Mouse (Mus musculus): ENCODE data around the gene Bpifb6. TPM values are rescaled to one million over a fixed set of nuclear protein-coding genes. Genes with fewer than 3 reads are reported as not detected.
A peak's percentile ranks its signal among the peaks of the same experiment; 100 is the strongest.

The Bpifb6 gene
- total and polyA plus RNA-seq, 2 experiments from 2014 or later: 0.14 TPM; not detected in 1

DNA sequence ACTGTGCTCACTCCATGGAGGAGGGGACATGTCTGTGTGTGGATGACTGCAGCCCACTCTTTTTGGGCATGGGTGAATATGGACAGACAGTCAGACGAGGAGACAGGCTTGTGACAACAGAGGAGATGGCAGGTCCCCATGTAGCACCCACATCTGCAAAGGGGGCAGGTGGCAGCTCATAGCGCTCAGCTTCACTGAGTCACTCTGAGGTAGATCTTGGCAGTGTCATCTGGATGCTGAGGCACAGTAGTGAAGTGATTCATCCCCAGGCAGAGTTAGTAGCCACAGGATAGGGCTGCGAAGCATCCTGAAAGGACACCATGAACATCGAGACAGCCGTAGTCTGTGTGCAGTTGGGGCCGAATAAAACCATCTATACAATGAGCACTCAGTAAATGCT, 21.1 kb downstream of the Bpifb6 start:
- Histone ChIP-seq H3K27ac (no peak overlapping the region), H3K9me3 (ENCODE audit: low read length) (no peaks in the 10 kb centered on the region), H3K4me2 (ENCODE audit: low read depth, low read length) (no peak overlapping the region), H3K4me1 (ENCODE audit: insufficient read depth, low read length) (no peaks in the 10 kb centered on the region), H3K27me3 (ENCODE audit: insufficient read depth, low read length) (no peaks in the 10 kb centered on the region), H3K4me3 (ENCODE audit: low read length) (no peak overlapping the region), H3K36me3 (ENCODE audit: insufficient read depth, low read length) (no peaks in the 10 kb centered on the region), H3K9ac (replicated peaks; ENCODE audit: low read length) (no peak overlapping the region)
- WGBS: 81% methylated on average over 6 of the region's 6 CpGs
- TF ChIP-seq CTCF (IDR thresholded peaks at IDR 0.05; ENCODE audit: low read depth): no peak
- DNase-seq (ENCODE audit: low spot score) (no peak), ATAC-seq (no peak)

DNA sequence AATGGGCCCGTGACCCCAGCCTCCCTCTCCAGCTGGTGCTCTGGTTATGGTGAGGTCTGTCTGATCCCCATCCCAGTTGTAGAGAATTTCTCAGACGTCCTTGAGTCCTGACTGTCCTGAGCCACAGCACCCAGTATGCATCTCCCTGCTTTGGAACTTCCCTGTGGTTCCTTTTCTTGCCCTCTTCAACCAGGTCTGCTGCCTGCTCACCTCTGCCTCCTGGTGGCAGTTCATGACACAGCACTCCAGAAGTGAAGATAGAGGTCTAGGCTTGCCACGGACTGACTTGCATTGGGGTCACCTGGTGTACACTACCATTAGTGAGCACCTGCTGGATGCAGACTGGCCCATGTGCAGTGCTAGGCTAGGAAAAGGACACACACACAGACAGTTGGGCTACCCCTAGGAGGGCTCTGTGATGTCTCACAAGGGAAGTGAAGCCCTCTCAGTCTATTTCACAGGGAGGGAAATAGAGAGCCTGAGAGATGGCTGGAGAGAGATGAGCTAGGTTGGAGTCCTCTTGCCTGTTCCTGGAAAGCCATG, 29.8 kb downstream of the Bpifb6 start:
- WGBS: 34% methylated on average over 3 of the region's 3 CpGs
- DNase-seq (ENCODE audit: low spot score) (peak; percentile 60), ATAC-seq (peak; percentile 27; the same call in 1 of the 2 replicates)
- no peak overlapping the region for H3K4me3 ChIP-seq (ENCODE audit: low read length)
- TF ChIP-seq CTCF (IDR thresholded peaks at IDR 0.05; ENCODE audit: low read depth): peak; percentile 97
- no peak overlapping the region for H3K4me2 ChIP-seq (ENCODE audit: low read depth, low read length)
- no peaks in the 10 kb centered on the region for H3K27me3 ChIP-seq (ENCODE audit: insufficient read depth, low read length)
- H3K9ac ChIP-seq (replicated peaks; ENCODE audit: low read length): no peak overlapping the region
- no peaks in the 10 kb centered on the region for H3K9me3 ChIP-seq (ENCODE audit: low read length)
- H3K36me3 ChIP-seq (ENCODE audit: insufficient read depth, low read length): no peaks in the 10 kb centered on the region
- no peaks in the 10 kb centered on the region for H3K4me1 ChIP-seq (ENCODE audit: insufficient read depth, low read length)
- no peak overlapping the region for H3K27ac ChIP-seq

- 53% methylated on average over 6 of the region's 6 CpGs for WGBS
- DNase-seq (ENCODE audit: low spot score): peak; percentile 37
- no peaks in the 10 kb centered on the region for H3K36me3 ChIP-seq (ENCODE audit: insufficient read depth, low read length)
- H3K27ac ChIP-seq: no peak overlapping the region
- no peak for TF ChIP-seq CTCF (IDR thresholded peaks at IDR 0.05; ENCODE audit: low read depth)
- H3K4me2 ChIP-seq (ENCODE audit: low read depth, low read length): no peak overlapping the region
- no peaks in the 10 kb centered on the region for H3K27me3 ChIP-seq (ENCODE audit: insufficient read depth, low read length)
- peak; percentile 42; the same call in 1 of the 2 replicates for ATAC-seq
- H3K4me1 ChIP-seq (ENCODE audit: insufficient read depth, low read length): no peaks in the 10 kb centered on the region
- H3K4me3 ChIP-seq (ENCODE audit: low read length): no peak overlapping the region
- H3K9ac ChIP-seq (replicated peaks; ENCODE audit: low read length): no peak overlapping the region
- H3K9me3 ChIP-seq (ENCODE audit: low read length): no peaks in the 10 kb centered on the region
Observed at GRCm38 (mm10) chr2:153931125-153931524, 30.9 kb downstream of the Bpifb6 start.

- no peak overlapping the region for H3K4me3 ChIP-seq (ENCODE audit: low read length)
- no peaks in the 10 kb centered on the region for H3K27me3 ChIP-seq (ENCODE audit: insufficient read depth, low read length)
- DNase-seq (ENCODE audit: low spot score): peak; percentile 53
- no peaks in the 10 kb centered on the region for H3K9me3 ChIP-seq (ENCODE audit: low read length)
- H3K9ac ChIP-seq (replicated peaks; ENCODE audit: low read length): no peak overlapping the region
- no peak for TF ChIP-seq CTCF (IDR thresholded peaks at IDR 0.05; ENCODE audit: low read depth)
- no peak for ATAC-seq
- H3K4me1 ChIP-seq (ENCODE audit: insufficient read depth, low read length): no peaks in the 10 kb centered on the region
- H3K27ac ChIP-seq: no peak overlapping the region
- WGBS: 20% methylated on average over 6 of the region's 6 CpGs
- no peaks in the 10 kb centered on the region for H3K36me3 ChIP-seq (ENCODE audit: insufficient read depth, low read length)
- H3K4me2 ChIP-seq (ENCODE audit: low read depth, low read length): no peak overlapping the region
Observed at GRCm38 (mm10) chr2:153933311-153933710, 33.1 kb downstream of the Bpifb6 start.

DNA sequence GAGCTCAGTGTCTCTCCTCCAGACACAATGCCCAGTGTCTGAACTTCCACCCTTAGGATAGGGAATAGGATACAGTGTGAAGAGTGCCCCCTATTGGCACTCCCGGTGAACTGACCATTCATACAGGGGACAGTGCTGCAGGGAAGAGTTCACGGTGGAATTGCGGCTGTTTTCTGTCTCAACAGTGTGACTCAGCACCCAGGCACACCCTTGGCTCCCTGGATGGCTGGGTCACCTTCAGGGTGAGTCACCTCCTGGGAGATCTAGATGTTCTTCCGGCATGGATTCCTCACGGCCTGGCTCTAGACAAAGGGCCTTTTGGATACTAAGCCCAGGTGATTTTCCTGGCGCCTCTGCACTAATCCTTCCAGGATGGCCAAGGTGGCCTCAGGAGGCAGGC, 35.2 kb downstream of the Bpifb6 start:
- DNase-seq (ENCODE audit: low spot score) (no peak), ATAC-seq (no peak)
- Histone ChIP-seq H3K9me3 (ENCODE audit: low read length) (no peaks in the 10 kb centered on the region), H3K4me2 (ENCODE audit: low read depth, low read length) (no peak overlapping the region), H3K27ac (no peak overlapping the region), H3K4me1 (ENCODE audit: insufficient read depth, low read length) (no peaks in the 10 kb centered on the region), H3K27me3 (ENCODE audit: insufficient read depth, low read length) (no peaks in the 10 kb centered on the region), H3K36me3 (ENCODE audit: insufficient read depth, low read length) (no peaks in the 10 kb centered on the region), H3K4me3 (ENCODE audit: low read length) (no peak overlapping the region), H3K9ac (replicated peaks; ENCODE audit: low read length) (no peak overlapping the region)
- WGBS: 87% methylated on average over 6 of the region's 6 CpGs
- TF ChIP-seq CTCF (IDR thresholded peaks at IDR 0.05; ENCODE audit: low read depth): peak; percentile 16; the same call in 1 of the 2 replicates

DNA sequence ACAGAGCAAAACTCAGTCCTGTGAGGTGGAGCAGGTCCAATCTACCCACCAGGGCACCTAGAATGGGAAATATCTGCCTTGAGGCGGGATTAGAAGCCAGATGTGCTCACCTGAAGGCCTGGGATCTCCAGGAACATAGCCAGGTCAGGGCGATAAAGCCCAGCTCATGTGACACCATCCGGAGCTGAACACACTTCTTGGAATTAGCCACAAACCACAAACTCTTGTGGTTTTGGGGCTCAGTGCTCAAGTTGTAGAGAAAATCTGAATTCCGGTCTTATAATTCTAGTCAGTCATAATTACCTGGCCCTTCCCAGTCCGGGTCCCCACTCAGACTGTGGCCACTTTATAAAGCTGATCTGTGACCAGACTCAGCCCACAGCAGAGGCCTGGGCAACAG, 37.7 kb downstream of the Bpifb6 start, which contains the start of gene Bpifb4:
Bpifb4 (plus strand) TSS at position 370 of the 400 bp plus-strand sequence.
- H3K36me3 ChIP-seq (ENCODE audit: insufficient read depth, low read length): no peaks in the 10 kb centered on the region
- H3K4me1 ChIP-seq (ENCODE audit: insufficient read depth, low read length): no peaks in the 10 kb centered on the region
- no peak within 1 kb of the TSS for H3K4me2 ChIP-seq (ENCODE audit: low read depth, low read length)
- 85% methylated on average over 5 of the region's 5 CpGs for WGBS
- TF ChIP-seq CTCF (IDR thresholded peaks at IDR 0.05; ENCODE audit: low read depth): no peak
- DNase-seq (ENCODE audit: low spot score) (no peak), ATAC-seq (no peak)
- no peak within 1 kb of the TSS for H3K4me3 ChIP-seq (ENCODE audit: low read length)
- H3K27me3 ChIP-seq (ENCODE audit: insufficient read depth, low read length): no peaks in the 10 kb centered on the region
- no peak within 1 kb of the TSS for H3K27ac ChIP-seq
- no peak within 1 kb of the TSS for H3K9ac ChIP-seq (replicated peaks; ENCODE audit: low read length)
- H3K9me3 ChIP-seq (ENCODE audit: low read length): no peaks in the 10 kb centered on the region

GRCm38 (mm10) chr2:153943537-153943936, 43.3 kb downstream of the Bpifb6 start:
- peak; percentile 63 for DNase-seq (ENCODE audit: low spot score)
- TF ChIP-seq CTCF (IDR thresholded peaks at IDR 0.05; ENCODE audit: low read depth): peak; percentile 77
- Histone ChIP-seq H3K9ac (replicated peaks; ENCODE audit: low read length) (no peak overlapping the region), H3K9me3 (ENCODE audit: low read length) (no peaks in the 10 kb centered on the region), H3K4me1 (ENCODE audit: insufficient read depth, low read length) (no peaks in the 10 kb centered on the region), H3K4me3 (ENCODE audit: low read length) (no peak overlapping the region), H3K4me2 (ENCODE audit: low read depth, low read length) (no peak overlapping the region), H3K27me3 (ENCODE audit: insufficient read depth, low read length) (no peaks in the 10 kb centered on the region), H3K27ac (no peak overlapping the region), H3K36me3 (ENCODE audit: insufficient read depth, low read length) (no peaks in the 10 kb centered on the region)
- ATAC-seq: no peak
- WGBS: 38% methylated on average over 3 of the region's 3 CpGs
